Mouse (Mus musculus) gastrocnemius, adult 8-10 months (tissue): Measurements from ENCODE around the gene Bricd5. TPM values are rescaled to one million over a fixed set of nuclear protein-coding genes. Genes with fewer than 3 reads are reported as not detected.

Source experiments
- DNase-seq, 2 experiments: peaks; one replicate each; pipeline ENCODE4 v3.0.0; 2022; ENCODE audit warnings: low spot score in 2 of 2
- total RNA-seq, 4 experiments: library from RNA; stranded (reverse); gene quantifications; 2 replicates each; pipeline ENCODE4 v1.2.4; 2022

Gene Bricd5
- total RNA-seq, 4 experiments from 2014 or later, result not detected

- DNase-seq, result no peak
Observed at GRCm38 (mm10) chr17:24461580-24461979, 12.1 kb upstream of the Bricd5 start.

DNA sequence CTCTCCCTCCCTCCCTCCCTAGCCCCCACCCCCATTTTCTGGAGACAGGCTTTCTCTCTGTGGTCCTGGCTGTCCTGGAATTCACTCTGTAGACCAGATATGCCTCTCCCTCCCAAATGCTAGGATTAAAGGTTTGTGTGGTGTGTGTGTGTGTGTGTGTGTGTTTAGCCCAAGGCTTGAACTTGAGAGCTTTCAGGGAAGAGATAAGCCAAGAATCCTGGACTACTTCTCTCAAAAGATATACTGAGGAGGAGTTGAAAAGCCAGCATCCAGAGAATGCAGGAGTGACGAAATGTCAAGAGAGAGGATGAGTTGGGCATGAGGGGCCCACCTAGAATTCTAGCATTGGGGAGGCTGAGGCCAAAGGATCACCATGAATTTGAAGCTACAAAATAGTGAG is 10.8 kb upstream of the Bricd5 start:
- DNase-seq, result no peak

GRCm38 (mm10) chr17:24463374-24464133 is 10.1 kb upstream of the Bricd5 start:
- DNase-seq, result no peak

GRCm38 (mm10) chr17:24468636-24469246 is 4.9 kb upstream of the Bricd5 start:
- no peak for DNase-seq

DNA sequence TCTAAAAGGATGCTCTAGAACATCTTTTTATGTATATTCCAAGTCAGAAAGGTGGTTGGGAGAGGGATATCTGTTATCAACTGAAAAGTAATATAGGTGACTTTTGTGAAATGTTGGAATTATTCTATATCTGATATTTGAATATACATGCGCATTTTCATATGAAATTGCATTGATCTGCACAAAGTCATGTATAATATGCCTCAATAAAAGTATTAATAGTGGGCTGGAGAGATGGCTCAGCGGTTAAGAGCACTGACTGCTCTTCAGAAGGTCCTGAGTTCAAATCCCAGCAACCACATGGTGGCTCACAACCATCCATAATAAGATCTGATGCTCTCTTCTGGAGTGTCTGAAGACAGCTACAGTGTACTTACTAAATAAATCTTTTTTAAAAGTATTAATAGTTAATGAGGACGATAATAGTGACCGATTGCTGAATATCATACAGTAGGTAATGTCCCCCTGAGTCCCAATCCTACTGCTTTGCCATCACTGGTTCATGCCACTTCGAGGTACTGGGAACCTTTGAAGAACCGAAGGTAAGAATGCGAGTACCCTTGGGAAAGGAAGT is 4.3 kb upstream of the Bricd5 start:
- no peak for DNase-seq

DNA sequence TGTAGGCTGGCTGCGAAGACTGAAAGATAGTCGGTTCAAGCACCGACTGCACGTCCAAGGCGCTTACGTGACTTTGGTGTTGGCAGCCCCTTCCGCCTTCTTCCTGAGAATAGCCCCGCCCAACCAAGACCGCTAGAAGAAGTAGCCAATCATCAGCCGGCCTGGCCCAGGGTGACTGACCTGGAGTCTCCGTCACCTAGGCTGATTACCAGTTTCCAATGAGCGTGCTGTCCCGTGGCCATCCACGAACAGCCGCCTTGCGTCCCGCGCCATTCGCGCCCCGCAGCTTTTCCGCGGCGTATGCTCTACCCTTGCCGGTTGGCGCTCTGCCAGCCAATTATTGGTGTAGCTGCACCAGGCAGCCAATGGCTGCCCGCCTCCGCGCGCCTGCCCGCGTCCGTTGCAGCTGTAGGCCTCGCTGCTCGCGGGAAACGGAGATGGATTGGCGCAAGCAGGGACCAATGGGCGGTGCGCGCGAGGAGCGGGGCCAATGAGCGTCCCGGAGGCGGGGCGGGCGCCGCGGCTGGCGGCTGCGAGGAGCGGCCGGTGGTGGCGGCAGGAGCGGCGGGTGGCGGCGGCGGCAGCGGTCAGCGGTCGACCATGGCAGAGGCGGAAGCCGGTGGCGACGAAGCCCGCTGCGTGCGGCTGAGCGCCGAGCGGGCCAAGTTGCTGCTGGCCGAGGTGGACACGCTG is 3.6 kb upstream of the Bricd5 start, which contains the start of the genes E4f1 and Pgp:
TSS of gene E4f1 (minus strand) at position 404 of the 693 bp plus-strand sequence.
TSS of gene Pgp (plus strand) at position 483 of the 693 bp plus-strand sequence.
- peak; percentile 97 to 99 for DNase-seq

- peak in 1 of 2 experiments; percentile 42 for DNase-seq
Observed at GRCm38 (mm10) chr17:24470701-24471527, 2.8 kb upstream of the Bricd5 start.

DNA sequence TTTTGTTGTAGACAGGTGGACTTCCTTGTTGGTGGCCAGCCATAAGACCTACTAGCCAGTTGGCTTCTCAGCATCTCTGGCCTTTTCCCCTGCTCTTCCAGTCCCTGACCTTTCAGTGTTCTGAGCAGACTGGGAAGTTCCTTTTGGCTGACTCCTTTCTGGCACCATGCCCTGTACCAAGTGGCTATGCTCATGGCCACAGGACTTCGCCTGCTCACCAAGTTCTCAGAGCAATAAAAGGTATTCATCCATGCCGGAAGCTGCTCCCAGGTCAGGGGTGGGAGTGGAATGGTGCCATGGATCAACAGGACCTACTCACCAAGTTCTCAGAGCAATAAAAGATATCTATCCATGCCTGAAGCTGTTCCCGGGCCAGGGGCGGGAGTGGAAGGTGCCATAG is 1.2 kb upstream of the Bricd5 start:
- DNase-seq, result peak; percentile 52 to 69

DNA sequence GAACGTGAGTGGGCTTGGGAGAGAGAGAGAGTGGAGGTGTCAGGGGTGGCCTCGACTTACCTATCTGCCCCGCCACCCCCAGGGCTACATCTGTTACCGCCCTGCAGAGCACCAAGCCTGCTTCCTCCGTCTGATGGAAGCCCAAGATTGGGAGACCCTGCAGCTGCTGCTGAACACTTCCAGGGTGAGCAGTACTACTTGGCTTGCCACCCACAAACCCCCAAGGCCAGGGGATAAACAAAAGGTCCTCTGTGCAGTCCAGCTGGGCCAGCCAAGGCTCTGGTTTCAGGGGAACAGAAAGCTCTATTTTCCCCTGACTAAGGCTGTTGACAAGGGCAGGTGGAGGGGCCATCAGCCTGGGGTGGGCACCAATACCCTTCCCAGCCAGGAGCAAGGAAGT is 873 bp downstream of the Bricd5 start:
- no peak for DNase-seq

- no peak for DNase-seq
Observed at GRCm38 (mm10) chr17:24475586-24475985, 1.9 kb downstream of the Bricd5 start.

GRCm38 (mm10) chr17:24476022-24476776 is 2.5 kb downstream of the Bricd5 start:
- no peak for DNase-seq

GRCm38 (mm10) chr17:24477053-24477984 is 3.6 kb downstream of the Bricd5 start:
- DNase-seq, result no peak

GRCm38 (mm10) chr17:24477985-24478600 is 4.4 kb downstream of the Bricd5 start:
- no peak for DNase-seq

- peak; percentile 94 to 96 for DNase-seq
Observed at GRCm38 (mm10) chr17:24478663-24479380, 5.1 kb downstream of the Bricd5 start, which contains the start of gene Mlst8. Gene Mlst8, minus strand, starts transcription at chr17:24479078.

- no peak for DNase-seq
Observed at GRCm38 (mm10) chr17:24479431-24479830, 5.7 kb downstream of the Bricd5 start.

DNA sequence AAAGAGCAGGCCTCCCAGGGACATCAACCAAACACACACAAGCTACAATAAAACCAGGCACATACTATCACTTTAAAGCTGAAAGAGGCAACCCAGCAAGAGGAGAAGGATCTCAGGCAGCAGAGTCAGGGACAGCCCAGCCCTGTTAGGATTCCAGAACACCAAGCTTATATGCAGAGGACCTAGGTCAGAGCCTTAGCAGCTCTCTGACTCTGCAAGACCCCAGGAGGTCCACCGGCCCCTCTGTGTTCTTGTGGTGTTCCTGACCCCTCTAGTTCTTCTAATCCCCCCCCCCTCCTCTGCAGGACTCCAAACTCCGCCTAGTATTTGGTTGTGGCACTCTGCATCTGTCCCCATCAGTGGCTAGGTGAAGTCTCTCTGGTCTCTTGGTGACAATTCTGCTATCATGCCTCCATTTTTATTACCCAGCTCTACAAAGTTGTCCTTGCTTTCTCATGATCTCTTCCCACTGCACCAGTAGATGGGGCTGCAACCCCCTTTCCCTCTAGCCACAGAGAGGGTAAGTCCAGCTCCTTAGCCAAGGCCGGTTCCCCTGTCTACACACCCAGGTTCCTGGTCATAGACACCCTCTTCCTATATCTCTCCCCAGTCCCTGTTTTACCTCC is 6.6 kb downstream of the Bricd5 start:
- no peak for DNase-seq

DNA sequence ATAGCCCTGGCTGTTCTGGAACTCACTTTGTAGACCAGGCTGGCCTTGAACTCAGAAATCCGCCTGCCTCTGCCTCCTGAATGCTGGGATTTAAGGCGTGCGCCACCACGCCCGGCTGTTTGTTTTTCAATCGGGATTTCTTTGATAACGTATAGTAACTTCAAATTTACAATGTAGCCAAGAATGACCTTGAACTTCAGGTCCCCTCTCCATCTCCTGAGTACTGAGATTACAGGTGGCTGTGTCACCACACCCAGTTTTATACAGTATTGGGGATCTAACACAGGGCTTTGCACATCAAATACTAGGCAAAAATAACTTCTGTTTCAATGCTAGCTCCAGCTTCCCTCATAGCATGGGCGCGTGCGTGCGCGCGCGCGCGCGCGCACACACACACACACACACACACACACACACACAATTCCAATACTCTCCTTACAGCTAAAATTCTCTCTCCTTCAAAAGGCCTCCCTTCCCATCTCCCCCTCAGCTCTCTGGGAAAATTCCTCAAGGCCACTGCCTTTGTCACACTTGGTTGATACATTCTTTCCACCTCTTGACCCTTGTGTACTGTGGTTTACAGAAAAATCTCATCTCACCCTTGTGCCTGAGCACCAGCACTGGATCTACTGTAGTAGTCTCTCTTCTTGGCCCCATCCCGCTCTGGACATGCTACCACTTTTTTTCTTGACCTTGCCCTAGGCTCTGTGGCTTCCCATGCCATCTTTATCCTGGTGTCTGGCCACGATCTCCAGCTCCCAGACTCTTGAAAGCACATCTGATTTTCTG is 7.5 kb downstream of the Bricd5 start:
- no peak for DNase-seq
